Mouse (Mus musculus): ENCODE results near the gene Il16. TPM values are rescaled to one million over a fixed set of nuclear protein-coding genes. Genes with fewer than 3 reads are reported as not detected.

Il16 gene
- polyA plus RNA-seq, 1 experiment = 0.47 TPM

GRCm38 (mm10) chr7:83626557-83627257 lies 118.8 kb downstream of the Il16 start:
- TF ChIP-seq POLR2A (IDR thresholded peaks at IDR 0.05; ENCODE audit: low read depth, low read length) = no peak
- no peak for TF ChIP-seq CTCF (IDR thresholded peaks at IDR 0.05; ENCODE audit: borderline replicate concordance, insufficient read depth, low read length)
- H3K27ac ChIP-seq (ENCODE audit: insufficient read depth, low read length) = no peak overlapping the region
- 0 out of 2 replicates have a peak, but pooled peaks cover 3% of the 10 kb centered on the region for H3K4me1 ChIP-seq (ENCODE audit: control insufficient read depth, insufficient read depth, low read length)
- H3K4me3 ChIP-seq (ENCODE audit: insufficient read depth, low read length) = no peak overlapping the region

- no peaks in the 10 kb centered on the region for H3K4me1 ChIP-seq (ENCODE audit: control insufficient read depth, insufficient read depth, low read length)
- TF ChIP-seq CTCF (IDR thresholded peaks at IDR 0.05; ENCODE audit: borderline replicate concordance, insufficient read depth, low read length) (no peak), POLR2A (IDR thresholded peaks at IDR 0.05; ENCODE audit: low read depth, low read length) (no peak)
Observed at GRCm38 (mm10) chr7:83624065-83624464, 121.5 kb downstream of the Il16 start.

DNA sequence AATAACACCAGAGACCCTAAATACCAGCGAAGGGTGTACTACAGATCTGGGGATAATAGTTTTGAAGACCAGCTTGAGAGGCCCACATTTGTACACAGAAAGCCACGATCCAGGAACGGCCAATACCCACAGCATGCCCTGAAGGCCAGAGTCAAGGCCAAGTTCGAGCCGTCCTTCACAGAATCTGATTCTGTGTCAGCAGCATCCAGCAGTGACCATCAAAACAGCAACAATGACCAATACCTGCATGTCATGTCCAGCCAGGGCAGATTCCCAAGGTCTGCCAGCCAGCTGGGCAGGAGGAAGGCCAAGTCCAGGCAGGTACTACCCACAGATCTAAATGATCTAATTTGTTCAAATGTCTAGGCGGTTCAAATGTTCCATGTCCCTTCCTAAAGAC lies 122.9 kb downstream of the Il16 start:
- no peak overlapping the region for H3K27ac ChIP-seq (ENCODE audit: insufficient read depth, low read length)
- TF ChIP-seq POLR2A (IDR thresholded peaks at IDR 0.05; ENCODE audit: low read depth, low read length) (no peak), CTCF (IDR thresholded peaks at IDR 0.05; ENCODE audit: borderline replicate concordance, insufficient read depth, low read length) (no peak)
- peaks cover 2% of the 10 kb centered on the region for H3K4me1 ChIP-seq (ENCODE audit: control insufficient read depth, insufficient read depth, low read length)
- H3K4me3 ChIP-seq (ENCODE audit: insufficient read depth, low read length) = no peak overlapping the region

More at GRCm38 (mm10) chr7:83624065-83624464, 121.5 kb downstream of the Il16 start:
- H3K4me3 ChIP-seq (ENCODE audit: insufficient read depth, low read length) = no peak overlapping the region
- no peak overlapping the region for H3K27ac ChIP-seq (ENCODE audit: insufficient read depth, low read length)

GRCm38 (mm10) chr7:83618709-83619108 lies 126.8 kb downstream of the Il16 start:
- Histone ChIP-seq H3K4me1 (ENCODE audit: control insufficient read depth, insufficient read depth, low read length) (peaks cover 2% of the 10 kb centered on the region), H3K4me3 (ENCODE audit: insufficient read depth, low read length) (no peak overlapping the region), H3K27ac (ENCODE audit: insufficient read depth, low read length) (no peak overlapping the region)
- no peak for TF ChIP-seq CTCF (IDR thresholded peaks at IDR 0.05; ENCODE audit: borderline replicate concordance, insufficient read depth, low read length)
- TF ChIP-seq POLR2A (IDR thresholded peaks at IDR 0.05; ENCODE audit: low read depth, low read length) = no peak

DNA sequence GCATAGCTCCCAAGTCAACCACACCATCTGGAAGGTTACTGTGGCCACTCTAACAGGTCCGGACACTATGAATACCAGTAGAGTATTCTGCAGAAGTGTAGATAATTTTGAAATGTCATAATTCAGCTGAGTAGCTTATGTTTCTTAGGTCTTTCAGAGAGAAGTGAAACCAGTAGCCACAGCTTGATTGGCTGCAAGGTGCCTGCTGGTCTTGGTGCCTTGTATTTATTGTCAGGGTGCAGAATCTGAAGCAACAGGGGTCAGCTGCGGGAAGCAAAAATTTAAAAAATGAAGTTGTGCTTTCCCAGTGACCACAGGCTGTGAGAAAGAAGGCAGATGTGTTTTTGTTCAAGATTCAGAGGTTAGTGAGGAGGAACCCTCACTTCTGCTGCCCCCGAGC lies 129.3 kb downstream of the Il16 start:
- H3K27ac ChIP-seq (ENCODE audit: insufficient read depth, low read length) = no peak overlapping the region
- no peak overlapping the region for H3K4me3 ChIP-seq (ENCODE audit: insufficient read depth, low read length)
- TF ChIP-seq POLR2A (IDR thresholded peaks at IDR 0.05; ENCODE audit: low read depth, low read length) = no peak
- no peak for TF ChIP-seq CTCF (IDR thresholded peaks at IDR 0.05; ENCODE audit: borderline replicate concordance, insufficient read depth, low read length)
- peaks cover 2% of the 10 kb centered on the region for H3K4me1 ChIP-seq (ENCODE audit: control insufficient read depth, insufficient read depth, low read length)

DNA sequence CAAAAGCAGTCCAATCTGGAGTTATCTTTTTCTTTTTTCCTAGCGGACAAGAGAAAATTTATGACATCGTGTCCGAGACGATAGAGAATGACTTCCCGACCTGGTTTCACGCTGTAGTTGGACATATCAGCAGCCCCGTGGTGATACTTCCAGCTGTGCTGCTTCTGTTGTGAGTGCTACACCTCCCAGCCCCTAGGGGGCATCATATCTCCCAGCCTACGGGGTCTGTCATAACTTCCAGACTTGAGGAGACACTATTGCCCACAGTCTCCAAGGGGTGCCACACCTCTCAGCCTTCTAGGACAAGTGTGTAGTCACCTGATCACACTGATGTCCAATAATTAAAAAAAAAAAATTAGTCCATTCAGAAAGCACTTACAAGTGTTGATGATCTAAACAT lies 129.7 kb downstream of the Il16 start:
- Histone ChIP-seq H3K27ac (ENCODE audit: insufficient read depth, low read length) (no peak overlapping the region), H3K4me3 (ENCODE audit: insufficient read depth, low read length) (no peak overlapping the region), H3K4me1 (ENCODE audit: control insufficient read depth, insufficient read depth, low read length) (peaks cover 2% of the 10 kb centered on the region)
- TF ChIP-seq POLR2A (IDR thresholded peaks at IDR 0.05; ENCODE audit: low read depth, low read length) (no peak), CTCF (IDR thresholded peaks at IDR 0.05; ENCODE audit: borderline replicate concordance, insufficient read depth, low read length) (no peak)

- H3K4me1 ChIP-seq (ENCODE audit: control insufficient read depth, insufficient read depth, low read length) = peaks cover 2% of the 10 kb centered on the region
- TF ChIP-seq POLR2A (IDR thresholded peaks at IDR 0.05; ENCODE audit: low read depth, low read length) = no peak
- TF ChIP-seq CTCF (IDR thresholded peaks at IDR 0.05; ENCODE audit: borderline replicate concordance, insufficient read depth, low read length) = no peak
- no peak overlapping the region for H3K27ac ChIP-seq (ENCODE audit: insufficient read depth, low read length)
- no peak overlapping the region for H3K4me3 ChIP-seq (ENCODE audit: insufficient read depth, low read length)
Observed at GRCm38 (mm10) chr7:83615272-83615671, 130.3 kb downstream of the Il16 start.

DNA sequence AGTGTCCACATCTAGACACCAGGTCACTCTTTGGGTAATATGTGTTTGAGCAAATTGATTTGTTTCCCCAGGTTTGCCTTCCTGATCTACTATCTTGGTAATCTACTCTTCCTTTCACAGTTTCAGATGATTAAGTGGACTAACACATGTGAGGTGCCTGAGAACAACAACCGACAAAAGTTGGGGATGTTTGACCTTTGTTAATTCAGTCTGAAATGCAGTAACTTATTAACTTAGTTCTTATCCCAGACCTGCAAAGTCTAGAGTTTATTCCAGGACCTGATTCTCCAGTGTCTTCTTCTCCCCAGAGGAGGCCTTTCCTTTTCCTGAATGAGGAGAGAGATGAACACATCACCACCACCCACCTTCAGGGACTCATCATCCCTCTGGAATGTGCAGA lies 133.6 kb downstream of the Il16 start:
- Histone ChIP-seq H3K4me1 (ENCODE audit: control insufficient read depth, insufficient read depth, low read length) (no peaks in the 10 kb centered on the region), H3K4me3 (ENCODE audit: insufficient read depth, low read length) (no peak overlapping the region), H3K27ac (ENCODE audit: insufficient read depth, low read length) (no peak overlapping the region)
- TF ChIP-seq CTCF (IDR thresholded peaks at IDR 0.05; ENCODE audit: borderline replicate concordance, insufficient read depth, low read length) (no peak), POLR2A (IDR thresholded peaks at IDR 0.05; ENCODE audit: low read depth, low read length) (no peak)

- TF ChIP-seq POLR2A (IDR thresholded peaks at IDR 0.05; ENCODE audit: low read depth, low read length) (no peak), CTCF (IDR thresholded peaks at IDR 0.05; ENCODE audit: borderline replicate concordance, insufficient read depth, low read length) (no peak)
- no peaks in the 10 kb centered on the region for H3K4me1 ChIP-seq (ENCODE audit: control insufficient read depth, insufficient read depth, low read length)
- H3K4me3 ChIP-seq (ENCODE audit: insufficient read depth, low read length) = no peak overlapping the region
- no peak overlapping the region for H3K27ac ChIP-seq (ENCODE audit: insufficient read depth, low read length)
Observed at GRCm38 (mm10) chr7:83609891-83610290, 135.6 kb downstream of the Il16 start.

GRCm38 (mm10) chr7:83606796-83607195 lies 138.7 kb downstream of the Il16 start:
- H3K4me3 ChIP-seq (ENCODE audit: insufficient read depth, low read length) = no peak overlapping the region
- TF ChIP-seq POLR2A (IDR thresholded peaks at IDR 0.05; ENCODE audit: low read depth, low read length) (no peak), CTCF (IDR thresholded peaks at IDR 0.05; ENCODE audit: borderline replicate concordance, insufficient read depth, low read length) (no peak)
- no peaks in the 10 kb centered on the region for H3K4me1 ChIP-seq (ENCODE audit: control insufficient read depth, insufficient read depth, low read length)
- H3K27ac ChIP-seq (ENCODE audit: insufficient read depth, low read length) = no peak overlapping the region

All from embryonic fibroblast, embryonic 13.5 days (primary cell).